Mouse (Mus musculus) olfactory bulb, adult 2 months (tissue): ENCODE data around the gene Il23r.

Source experiments
- CTCF ChIP-seq: fragments of 200-500 bp; IDR thresholded peaks from 2 replicates; pipeline ENCODE4 v1.5.1; 2012; ENCODE audit warnings: low read depth, mild to moderate bottlenecking, low read length, moderate library complexity; ENCODE audit not compliant: insufficient read depth
- POLR2A ChIP-seq: fragments of 200-500 bp; IDR thresholded peaks from 2 replicates; pipeline ENCODE4 v1.6.1; 2012; ENCODE audit warnings: mild to moderate bottlenecking, low read depth, low read length, moderate library complexity; ENCODE audit not compliant: insufficient read depth

GRCm38 (mm10) chr6:67510752-67511151 lies 19.1 kb upstream of the Il23r start:
- TF ChIP-seq CTCF (no peak), POLR2A (no peak)
